Mouse (Mus musculus): ENCODE data around the gene Psg19.

- TF ChIP-seq CTCF (IDR thresholded peaks at IDR 0.05; ENCODE audit: low read depth, low read length): no peak
- no peak for TF ChIP-seq POLR2A (IDR thresholded peaks at IDR 0.05; ENCODE audit: extremely low read depth, insufficient read depth, low read length)
These were observed 49.1 kb downstream of the Psg19 start for GRCm38 (mm10) chr7:18748994-18749895.
